Mouse (Mus musculus): ENCODE results near the gene Eef2.
A peak's percentile ranks its signal among the peaks of the same experiment; 100 is the strongest.
"Not testable (repeated sequence)": the region's sequence is repeated elsewhere in the genome, so short reads cannot be mapped to it uniquely, and the experiment has no call there.

DNA sequence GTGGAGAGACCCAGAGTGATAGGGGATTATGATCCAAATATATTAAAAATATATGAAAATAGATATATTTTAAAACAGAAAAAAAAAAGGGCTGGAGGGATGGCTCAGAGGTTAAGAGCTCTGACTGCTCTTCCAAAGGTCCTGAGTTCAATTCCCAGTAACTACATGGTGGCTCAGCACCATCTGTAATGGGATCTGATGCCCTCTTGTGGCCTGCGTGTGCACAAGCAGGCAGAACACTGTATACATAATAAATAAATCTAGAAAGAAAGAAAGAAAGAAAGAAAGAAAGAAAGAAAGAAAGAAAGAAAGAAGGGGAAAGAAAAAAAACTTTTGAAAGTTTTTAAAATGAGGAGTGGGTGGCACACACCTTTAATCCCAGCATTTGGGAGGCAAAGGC lies 40.8 kb downstream of the Eef2 start:
- TF ChIP-seq ZKSCAN1 (IDR thresholded peaks at IDR 0.05; ENCODE audit: borderline replicate concordance, low read depth, low read length); MAFK (IDR thresholded peaks at IDR 0.05; ENCODE audit: insufficient replicate concordance, low read length); RCOR1 (conservative IDR thresholded peaks at IDR 0.05; ENCODE audit: low read depth, low read length); HCFC1 (IDR thresholded peaks at IDR 0.05; ENCODE audit: low read depth, low read length); MAX (IDR thresholded peaks at IDR 0.05; ENCODE audit: low read length); TBP (conservative IDR thresholded peaks at IDR 0.05; ENCODE audit: low read depth, low read length): not testable (repeated sequence)
- TF ChIP-seq CTCF (conservative IDR thresholded peaks at IDR 0.05 in 1 of 2, IDR thresholded peaks at IDR 0.05 in 1 of 2; ENCODE audit: low read depth in 2 of 2, low read length in 2 of 2) (peak in 1 of 2 experiments; percentile 59; a peak in 2 of 4 replicates), RAD21 (IDR thresholded peaks at IDR 0.05; ENCODE audit: low read depth, low read length) (peak; percentile 20)
